Mouse (Mus musculus) neural tube, embryonic 13.5 days (tissue): Measurements from ENCODE around the gene Gm44579. TPM values are rescaled to one million over a fixed set of nuclear protein-coding genes. Genes with fewer than 3 reads are reported as not detected.

Source experiments
- ATAC-seq: fragments of 200-750 bp; cut with Nextera tagmentation; 2 replicates; pipeline ENCODE4 v1.8.0; 2017; ENCODE audit warnings: low read depth, mild to moderate bottlenecking, moderate TSS enrichment, moderate library complexity
- H3K27ac ChIP-seq: fragments of 300-500 bp; sonication (generic); replicated peaks from 2 replicates; pipeline ENCODE4 v1.5.1; 2015; ENCODE audit warnings: moderate library complexity, mild to moderate bottlenecking, inconsistent platforms
- H3K27me3 ChIP-seq: fragments of 300-500 bp; sonication (generic); 2 replicates; pipeline ENCODE4 v1.6.1; 2015; ENCODE audit warnings: mild to moderate bottlenecking, inconsistent platforms
- H3K36me3 ChIP-seq: fragments of 300-500 bp; sonication (generic); 2 replicates; pipeline ENCODE4 v1.6.1; 2015; ENCODE audit warnings: mild to moderate bottlenecking, inconsistent platforms
- H3K4me1 ChIP-seq: fragments of 300-500 bp; sonication (generic); replicated peaks from 2 replicates; pipeline ENCODE4 v1.6.1; 2015; ENCODE audit warnings: inconsistent platforms
- H3K4me2 ChIP-seq: fragments of 300-500 bp; sonication (generic); 2 replicates; pipeline ENCODE4 v1.6.1; 2015; ENCODE audit warnings: inconsistent platforms, mild to moderate bottlenecking, moderate library complexity
- H3K4me3 ChIP-seq: fragments of 300-500 bp; sonication (generic); 2 replicates; pipeline ENCODE4 v1.5.1; 2015; ENCODE audit warnings: mild to moderate bottlenecking, inconsistent platforms
- H3K9ac ChIP-seq: fragments of 300-500 bp; sonication (generic); 2 replicates; pipeline ENCODE4 v1.6.1; 2015; ENCODE audit warnings: moderate library complexity, mild to moderate bottlenecking, inconsistent platforms
- H3K9me3 ChIP-seq: fragments of 300-500 bp; sonication (generic); 2 replicates; pipeline ENCODE4 v1.6.1; 2016; ENCODE audit warnings: inconsistent platforms
- WGBS: fragments of 180-500 bp; shearing (Covaris S2); methylation state at CpG from one replicate; pipeline ENCODE4 v1.1.7; 2015; 5-methylcytosine and 5-hydroxymethylcytosine counted together
- polyA plus RNA-seq: library from polyadenylated mRNA; unstranded; fragments of >200 nt; fragmentation: Nextera tagmentation; extraction: Ambion mirVana; gene quantifications from 2 replicates; pipeline ENCODE4 v1.2.1, GENCODE M21; 2015

Gm44579 gene
- not detected in 2 replicates for polyA plus RNA-seq

DNA sequence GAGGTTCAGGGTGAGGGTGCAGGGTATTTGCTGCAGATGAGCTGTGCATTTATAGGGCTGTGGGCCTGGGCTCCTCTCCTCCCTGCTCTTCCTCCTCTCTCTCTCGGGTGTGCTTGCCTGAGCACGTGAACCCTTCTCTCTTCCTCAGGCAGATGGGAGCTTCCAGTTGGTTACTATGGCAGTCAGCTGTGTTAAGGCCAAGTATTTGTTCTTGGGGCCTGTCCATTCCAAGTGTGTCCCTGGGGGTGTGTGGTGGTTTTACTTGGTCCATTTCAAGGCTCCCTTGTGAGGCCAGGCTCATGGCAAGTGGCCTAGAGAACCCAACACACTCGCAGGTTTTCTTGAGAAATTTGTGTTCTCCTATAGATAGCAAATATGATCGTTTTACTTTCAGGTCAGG is at the start of gene Gm44579, which contains the start of gene Olfr287:
Gene Gm44579 (minus strand): TSS at position 101 of the 400 bp plus-strand sequence.
Gene Olfr287 (minus strand): TSS at position 180 of the 400 bp plus-strand sequence.
- H3K4me1 ChIP-seq = no peaks in the 10 kb centered on the region
- no peak for ATAC-seq
- WGBS = 69% methylated on average over 4 of the region's 4 CpGs

DNA sequence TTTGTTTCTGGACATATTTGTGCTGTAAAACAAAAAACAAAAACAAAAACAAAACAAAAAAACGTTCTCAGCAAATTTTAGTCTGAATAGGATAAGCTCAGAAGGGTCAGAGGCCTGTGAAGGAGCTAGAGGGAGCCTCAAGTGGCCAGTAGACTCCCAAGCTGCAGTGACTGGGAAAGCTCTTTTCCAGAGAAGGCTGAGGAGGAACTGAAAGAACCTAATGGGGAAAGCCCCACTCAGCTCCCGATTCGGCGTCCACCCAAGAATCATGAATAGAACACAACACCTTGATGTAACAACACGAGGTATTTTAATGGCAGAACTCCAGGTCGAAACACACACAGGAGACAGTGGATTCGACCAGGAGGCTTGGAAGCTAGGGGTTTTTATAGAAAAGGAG is 37.0 kb upstream of the Gm44579 start:
- no peaks in the 10 kb centered on the region for H3K36me3 ChIP-seq
- no peak overlapping the region for H3K27ac ChIP-seq
- 83% methylated on average over 7 of the region's 7 CpGs for WGBS
- H3K4me3 ChIP-seq = no peak overlapping the region
- ATAC-seq = no peak
- H3K27me3 ChIP-seq = no peaks in the 10 kb centered on the region
- no peaks in the 10 kb centered on the region for H3K4me1 ChIP-seq
- H3K4me2 ChIP-seq = no peak overlapping the region
- no peak overlapping the region for H3K9ac ChIP-seq
- no peaks in the 10 kb centered on the region for H3K9me3 ChIP-seq

More for the DNA sequence above, at the start of gene Gm44579, which contains the start of gene Olfr287:
- no peaks in the 10 kb centered on the region for H3K36me3 ChIP-seq
- no peak within 1 kb of the TSS for H3K4me2 ChIP-seq
- no peak within 1 kb of the TSS for H3K4me3 ChIP-seq
- H3K9me3 ChIP-seq = no peaks in the 10 kb centered on the region
- no peak within 1 kb of the TSS for H3K9ac ChIP-seq
- no peak within 1 kb of the TSS for H3K27ac ChIP-seq
- no peaks in the 10 kb centered on the region for H3K27me3 ChIP-seq

DNA sequence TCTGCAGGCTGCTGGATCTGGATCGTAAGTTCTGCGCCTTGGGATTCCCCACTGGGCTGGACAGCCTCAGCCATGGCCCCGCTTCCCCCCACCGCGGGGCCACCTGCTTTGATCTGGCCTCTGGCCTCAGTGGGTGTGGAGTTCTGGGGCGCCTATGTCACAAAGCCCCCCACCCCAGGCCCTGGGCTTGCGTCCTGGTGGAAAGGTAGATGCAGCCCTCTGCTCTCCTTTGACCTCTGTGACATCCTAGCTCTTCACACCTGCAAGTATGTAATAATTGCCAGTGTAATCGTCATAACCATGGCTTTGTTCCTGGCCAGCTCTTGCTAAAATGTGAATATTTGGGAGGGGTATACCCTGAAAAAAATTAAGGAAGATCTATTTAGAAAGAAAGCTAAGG is 36.4 kb upstream of the Gm44579 start, which contains the start of gene H1fnt:
Gene H1fnt (minus strand): TSS at position 101 of the 400 bp plus-strand sequence.
- 81% methylated on average over 8 of the region's 8 CpGs for WGBS
- no peak within 1 kb of the TSS for H3K4me3 ChIP-seq
- no peak for ATAC-seq

DNA sequence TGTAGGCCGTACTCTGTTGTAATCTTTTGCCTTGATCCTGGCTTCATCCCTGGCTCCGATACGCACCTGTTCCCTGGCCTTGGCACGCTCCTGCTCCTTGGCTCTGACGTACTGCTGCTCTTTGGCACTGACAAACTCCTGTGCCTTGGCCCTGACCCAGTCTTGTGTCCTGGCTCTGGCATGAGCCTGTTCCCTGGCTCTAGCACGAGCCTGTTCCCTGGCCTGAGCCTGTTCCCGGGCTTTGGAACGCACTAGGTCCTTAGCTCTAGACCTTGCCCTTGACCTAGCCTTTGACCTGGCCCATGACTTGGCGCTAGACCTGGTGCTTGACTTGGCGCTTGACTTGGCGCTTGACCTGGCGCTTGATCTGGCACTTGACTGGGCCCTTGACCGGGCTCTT is 35.5 kb upstream of the Gm44579 start:
- no peak for ATAC-seq
- Histone ChIP-seq H3K4me2 (no peak overlapping the region), H3K27ac (no peak overlapping the region), H3K4me1 (no peaks in the 10 kb centered on the region), H3K27me3 (no peaks in the 10 kb centered on the region), H3K9me3 (no peaks in the 10 kb centered on the region), H3K9ac (no peak overlapping the region), H3K4me3 (no peak overlapping the region), H3K36me3 (no peaks in the 10 kb centered on the region)
- WGBS = 96% methylated on average over 13 of the region's 13 CpGs

More for the DNA sequence above, 36.4 kb upstream of the Gm44579 start, which contains the start of gene H1fnt:
- H3K4me1 ChIP-seq = no peaks in the 10 kb centered on the region
- no peaks in the 10 kb centered on the region for H3K9me3 ChIP-seq
- H3K27ac ChIP-seq = no peak within 1 kb of the TSS
- H3K4me2 ChIP-seq = no peak within 1 kb of the TSS
- no peak within 1 kb of the TSS for H3K9ac ChIP-seq
- H3K36me3 ChIP-seq = no peaks in the 10 kb centered on the region
- H3K27me3 ChIP-seq = no peaks in the 10 kb centered on the region

DNA sequence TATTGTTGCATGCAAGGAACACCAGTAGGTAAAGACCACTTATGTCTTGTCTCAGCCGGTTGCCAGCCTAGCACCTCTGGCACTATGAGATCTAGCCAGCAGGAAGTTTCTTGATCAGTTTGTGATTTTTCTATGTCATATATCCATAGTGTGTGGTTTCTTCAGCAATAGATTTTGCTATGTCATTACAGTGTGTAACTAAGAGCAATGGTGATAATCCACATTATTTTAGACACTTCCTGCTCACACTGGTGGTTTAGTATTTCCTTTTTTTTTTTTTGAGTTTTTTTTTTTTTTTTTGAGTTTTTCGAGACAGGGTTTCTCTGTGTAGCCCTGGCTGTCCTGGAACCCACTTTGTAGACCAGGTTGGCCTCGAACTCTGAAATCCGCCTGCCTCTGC is 14.7 kb upstream of the Gm44579 start:
- Histone ChIP-seq H3K4me1 (no peaks in the 10 kb centered on the region), H3K27me3 (no peaks in the 10 kb centered on the region), H3K36me3 (no peaks in the 10 kb centered on the region), H3K9ac (no peak overlapping the region), H3K9me3 (no peaks in the 10 kb centered on the region), H3K4me2 (no peak overlapping the region), H3K4me3 (no peak overlapping the region), H3K27ac (no peak overlapping the region)
- WGBS = 91% methylated on average over 4 of the region's 4 CpGs
- no peak for ATAC-seq

DNA sequence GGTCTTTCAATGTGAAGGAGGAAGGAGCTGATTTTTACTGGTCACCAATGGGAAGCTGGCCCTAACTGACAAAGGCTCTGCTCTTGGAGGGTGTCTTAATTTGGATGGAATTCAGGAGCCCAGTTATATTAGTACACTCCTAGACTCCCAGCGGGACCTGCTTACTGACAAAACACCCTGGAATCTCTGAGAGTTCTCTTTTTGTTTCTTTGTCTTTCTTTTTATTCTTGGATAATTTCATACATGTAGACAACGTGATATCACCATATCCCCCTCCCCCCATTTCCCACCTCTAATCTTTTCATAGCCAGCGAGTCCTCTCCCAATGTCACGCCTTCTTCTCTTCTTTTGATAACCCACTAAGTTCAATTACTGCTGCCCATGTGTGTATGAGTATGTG is 13.6 kb upstream of the Gm44579 start, which contains the start of gene Olfr286:
Gene Olfr286 (minus strand): TSS at position 101 of the 400 bp plus-strand sequence.
- no peaks in the 10 kb centered on the region for H3K4me1 ChIP-seq
- no peaks in the 10 kb centered on the region for H3K9me3 ChIP-seq
- no peaks in the 10 kb centered on the region for H3K36me3 ChIP-seq
- 92% methylated on average over 4 of the region's 4 CpGs for WGBS
- ATAC-seq = no peak
- no peaks in the 10 kb centered on the region for H3K27me3 ChIP-seq
- no peak within 1 kb of the TSS for H3K4me3 ChIP-seq
- H3K27ac ChIP-seq = no peak within 1 kb of the TSS
- no peak within 1 kb of the TSS for H3K9ac ChIP-seq
- no peak within 1 kb of the TSS for H3K4me2 ChIP-seq

DNA sequence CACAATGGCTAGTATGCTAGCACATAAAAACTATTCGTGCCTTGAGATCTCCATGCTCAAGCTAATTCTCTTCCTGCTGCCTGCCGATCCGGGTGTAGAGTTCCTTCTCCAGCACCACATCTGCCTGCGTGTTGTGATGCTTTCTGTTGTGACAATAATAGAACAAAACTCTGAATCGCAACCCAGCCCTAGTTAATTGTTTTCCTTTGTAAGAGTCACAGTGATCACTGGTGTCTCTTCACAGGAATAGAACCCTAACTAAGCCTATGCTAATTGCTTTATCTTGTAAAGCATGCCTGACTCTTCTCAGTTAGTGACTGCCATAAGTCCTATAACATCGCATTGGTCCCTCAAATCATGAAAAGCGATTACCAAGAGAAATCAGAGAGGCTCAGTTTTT is 5.3 kb upstream of the Gm44579 start:
- WGBS = 69% methylated on average over 7 of the region's 7 CpGs
- no peak overlapping the region for H3K4me2 ChIP-seq
- H3K36me3 ChIP-seq = no peaks in the 10 kb centered on the region
- H3K9me3 ChIP-seq = no peaks in the 10 kb centered on the region
- no peak overlapping the region for H3K4me3 ChIP-seq
- no peak for ATAC-seq
- H3K27me3 ChIP-seq = no peaks in the 10 kb centered on the region
- H3K9ac ChIP-seq = no peak overlapping the region
- H3K27ac ChIP-seq = no peak overlapping the region
- no peaks in the 10 kb centered on the region for H3K4me1 ChIP-seq

DNA sequence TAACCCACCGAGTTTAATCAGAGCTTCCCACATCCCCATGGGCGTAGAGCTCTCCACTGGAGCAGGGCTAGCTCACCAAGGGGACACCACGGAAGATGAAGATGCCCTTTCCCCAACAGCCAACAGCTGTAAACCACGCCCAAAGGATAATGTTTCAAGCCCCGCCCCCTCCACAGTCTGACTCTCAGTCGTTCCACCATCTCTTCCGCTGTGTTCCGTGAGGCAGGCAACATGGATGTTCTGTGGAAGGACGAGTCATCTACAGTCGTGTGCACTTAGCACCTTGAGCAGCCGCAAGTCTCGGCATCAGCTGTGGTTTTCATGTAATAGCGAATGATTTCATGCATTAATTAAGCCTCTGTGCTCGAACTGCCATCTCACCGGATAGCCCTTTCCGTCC is 4.8 kb upstream of the Gm44579 start:
- Histone ChIP-seq H3K27me3 (no peaks in the 10 kb centered on the region), H3K4me1 (no peaks in the 10 kb centered on the region), H3K36me3 (no peaks in the 10 kb centered on the region), H3K27ac (no peak overlapping the region), H3K4me3 (no peak overlapping the region), H3K4me2 (no peak overlapping the region), H3K9me3 (no peaks in the 10 kb centered on the region), H3K9ac (no peak overlapping the region)
- no peak for ATAC-seq
- WGBS = 45% methylated on average over 16 of the region's 16 CpGs

DNA sequence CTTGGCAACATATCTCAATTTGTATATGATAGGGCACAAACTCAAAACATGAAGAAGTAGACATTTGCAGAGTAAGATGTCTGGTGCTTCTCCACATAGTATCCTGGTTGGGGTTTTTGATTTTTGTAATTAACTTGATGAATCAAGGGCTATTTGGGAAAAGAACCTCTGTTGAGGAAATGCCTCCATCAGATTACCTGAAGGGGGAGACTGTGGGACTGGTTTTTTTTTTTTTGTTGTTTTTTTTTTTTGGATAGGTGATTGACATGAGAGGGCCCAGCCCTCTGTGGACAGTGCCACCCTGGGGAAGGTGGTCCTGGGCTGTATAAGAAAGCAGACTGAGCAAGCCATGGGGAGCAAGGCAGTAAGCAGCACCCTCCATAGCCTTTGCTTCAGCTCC is 1.6 kb upstream of the Gm44579 start:
- no peaks in the 10 kb centered on the region for H3K9me3 ChIP-seq
- no peak overlapping the region for H3K4me2 ChIP-seq
- H3K27ac ChIP-seq = no peak overlapping the region
- H3K36me3 ChIP-seq = no peaks in the 10 kb centered on the region
- no peak overlapping the region for H3K4me3 ChIP-seq
- no peak for ATAC-seq
- H3K4me1 ChIP-seq = no peaks in the 10 kb centered on the region
- H3K9ac ChIP-seq = no peak overlapping the region
- H3K27me3 ChIP-seq = no peaks in the 10 kb centered on the region

DNA sequence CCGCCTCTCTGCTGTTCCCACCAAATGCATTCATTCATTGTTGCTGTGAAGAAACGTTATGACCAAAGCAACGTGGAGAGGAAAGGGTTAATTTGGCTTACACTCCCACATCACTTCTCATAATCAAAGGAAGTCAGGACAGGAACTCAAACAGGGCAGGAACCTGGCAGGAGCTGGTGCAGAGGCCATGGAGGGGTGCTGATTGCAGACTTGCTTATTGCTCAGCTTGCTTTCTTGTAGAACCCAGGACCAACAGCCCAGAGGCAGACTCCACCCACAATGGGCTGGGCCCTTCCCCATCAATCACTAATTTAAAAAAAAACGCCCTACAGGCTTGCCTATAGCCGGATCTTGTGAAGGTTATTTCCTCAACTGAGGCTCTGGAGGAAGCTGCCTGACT is 6.6 kb downstream of the Gm44579 start:
- no peaks in the 10 kb centered on the region for H3K4me1 ChIP-seq

DNA sequence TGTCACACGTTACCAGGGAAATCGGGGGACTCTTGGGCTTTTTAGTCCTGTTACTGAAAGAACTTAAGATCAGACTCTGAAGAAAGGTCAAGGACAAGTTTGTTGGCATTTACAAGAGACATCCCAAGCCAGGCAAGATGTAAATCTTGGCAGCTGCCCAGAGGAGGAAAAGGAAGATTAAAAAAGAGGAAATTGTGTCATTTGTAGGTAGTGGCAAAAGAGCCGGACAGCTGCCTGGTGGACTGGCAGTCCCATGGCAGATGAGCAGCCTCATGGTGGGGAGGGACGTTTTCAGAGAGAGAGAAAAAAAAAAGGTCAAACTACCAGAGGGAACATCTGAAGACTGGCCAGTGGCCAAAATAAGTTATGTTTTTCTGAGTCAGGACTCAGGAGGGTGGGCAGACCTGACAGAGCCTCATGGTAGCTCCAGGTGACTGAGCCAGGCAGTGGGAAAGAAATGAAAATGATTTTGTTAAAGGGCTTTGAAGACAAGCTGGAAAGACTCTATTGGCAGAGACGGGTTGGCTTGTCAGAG is 7.4 kb downstream of the Gm44579 start:
- H3K9ac ChIP-seq = no peak overlapping the region
- H3K4me3 ChIP-seq = no peak overlapping the region
- no peaks in the 10 kb centered on the region for H3K4me1 ChIP-seq
- no peaks in the 10 kb centered on the region for H3K36me3 ChIP-seq
- no peak for ATAC-seq
- no peak overlapping the region for H3K27ac ChIP-seq
- no peaks in the 10 kb centered on the region for H3K27me3 ChIP-seq
- no peak overlapping the region for H3K4me2 ChIP-seq
- no peaks in the 10 kb centered on the region for H3K9me3 ChIP-seq
- 89% methylated on average over 5 of the region's 5 CpGs for WGBS

More for the DNA sequence above, 6.6 kb downstream of the Gm44579 start:
- Histone ChIP-seq H3K27ac (no peak overlapping the region), H3K9me3 (no peaks in the 10 kb centered on the region), H3K4me2 (no peak overlapping the region), H3K27me3 (no peaks in the 10 kb centered on the region), H3K4me3 (no peak overlapping the region), H3K36me3 (no peaks in the 10 kb centered on the region), H3K9ac (no peak overlapping the region)
- no peak for ATAC-seq
- 73% methylated on average over 5 of the region's 5 CpGs for WGBS

DNA sequence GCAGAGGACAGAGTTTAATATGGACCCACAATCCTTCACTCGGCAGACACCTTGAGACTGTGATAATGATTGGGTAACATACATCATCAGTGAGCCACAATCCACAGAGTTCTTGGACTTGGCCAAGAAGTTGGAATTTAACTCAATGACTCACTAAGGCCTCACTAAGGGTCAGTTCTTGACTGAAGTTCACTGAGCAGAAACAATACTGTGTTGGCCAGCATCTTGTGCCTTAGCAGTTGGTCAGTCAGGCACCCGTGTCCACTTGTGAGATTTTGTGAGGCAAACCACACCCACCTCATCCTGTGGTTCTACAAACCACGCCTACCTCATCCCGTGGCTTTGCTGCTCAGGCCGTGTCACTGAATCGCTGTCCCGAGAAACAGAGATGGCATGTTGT is 11.1 kb downstream of the Gm44579 start:
- no peaks in the 10 kb centered on the region for H3K36me3 ChIP-seq
- WGBS = 83% methylated on average over 7 of the region's 7 CpGs

DNA sequence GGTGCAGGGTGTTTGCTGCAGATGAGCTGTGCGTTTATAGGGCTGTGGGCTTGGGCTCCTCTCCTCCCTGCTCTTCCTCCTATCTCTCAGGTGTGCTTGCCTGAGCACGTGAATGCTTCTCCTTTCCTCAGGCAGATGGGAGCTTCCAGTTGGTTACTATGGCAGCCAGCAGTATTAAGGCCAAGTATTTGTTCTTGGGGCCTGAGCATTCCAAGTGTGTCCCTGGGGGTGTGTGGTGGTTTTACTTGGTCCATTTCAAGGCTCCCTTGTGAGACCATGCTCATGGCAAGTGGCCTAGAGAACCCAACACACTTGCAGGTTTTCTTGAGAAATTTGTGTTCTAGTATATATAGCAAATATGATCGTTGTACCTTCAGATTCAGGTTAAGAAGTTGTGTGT is 25.3 kb downstream of the Gm44579 start, which contains the start of gene Olfr288:
Gene Olfr288 (minus strand): TSS at position 101 of the 400 bp plus-strand sequence.
- H3K4me1 ChIP-seq = no peaks in the 10 kb centered on the region
- no peak within 1 kb of the TSS for H3K4me3 ChIP-seq
- no peaks in the 10 kb centered on the region for H3K36me3 ChIP-seq
- no peak for ATAC-seq
- no peak within 1 kb of the TSS for H3K27ac ChIP-seq
- H3K4me2 ChIP-seq = no peak within 1 kb of the TSS
- no peak within 1 kb of the TSS for H3K9ac ChIP-seq
- no peaks in the 10 kb centered on the region for H3K27me3 ChIP-seq
- 70% methylated on average over 3 of the region's 3 CpGs for WGBS
- H3K9me3 ChIP-seq = peaks cover 7% of the 10 kb centered on the region; the same call in 1 of the 2 replicates

More for the DNA sequence above, 11.1 kb downstream of the Gm44579 start:
- H3K9me3 ChIP-seq = no peaks in the 10 kb centered on the region
- H3K4me1 ChIP-seq = no peaks in the 10 kb centered on the region
- H3K9ac ChIP-seq = no peak overlapping the region
- ATAC-seq = no peak
- H3K27me3 ChIP-seq = no peaks in the 10 kb centered on the region
- H3K4me3 ChIP-seq = no peak overlapping the region
- H3K27ac ChIP-seq = no peak overlapping the region
- H3K4me2 ChIP-seq = no peak overlapping the region
